Mouse (Mus musculus): Measurements from ENCODE around the gene Rbm6. TPM values are rescaled to one million over a fixed set of nuclear protein-coding genes. Genes with fewer than 3 reads are reported as not detected.

Gene Rbm6
- polyA plus RNA-seq, 1 experiment from 2014 or later, result 102 TPM

DNA sequence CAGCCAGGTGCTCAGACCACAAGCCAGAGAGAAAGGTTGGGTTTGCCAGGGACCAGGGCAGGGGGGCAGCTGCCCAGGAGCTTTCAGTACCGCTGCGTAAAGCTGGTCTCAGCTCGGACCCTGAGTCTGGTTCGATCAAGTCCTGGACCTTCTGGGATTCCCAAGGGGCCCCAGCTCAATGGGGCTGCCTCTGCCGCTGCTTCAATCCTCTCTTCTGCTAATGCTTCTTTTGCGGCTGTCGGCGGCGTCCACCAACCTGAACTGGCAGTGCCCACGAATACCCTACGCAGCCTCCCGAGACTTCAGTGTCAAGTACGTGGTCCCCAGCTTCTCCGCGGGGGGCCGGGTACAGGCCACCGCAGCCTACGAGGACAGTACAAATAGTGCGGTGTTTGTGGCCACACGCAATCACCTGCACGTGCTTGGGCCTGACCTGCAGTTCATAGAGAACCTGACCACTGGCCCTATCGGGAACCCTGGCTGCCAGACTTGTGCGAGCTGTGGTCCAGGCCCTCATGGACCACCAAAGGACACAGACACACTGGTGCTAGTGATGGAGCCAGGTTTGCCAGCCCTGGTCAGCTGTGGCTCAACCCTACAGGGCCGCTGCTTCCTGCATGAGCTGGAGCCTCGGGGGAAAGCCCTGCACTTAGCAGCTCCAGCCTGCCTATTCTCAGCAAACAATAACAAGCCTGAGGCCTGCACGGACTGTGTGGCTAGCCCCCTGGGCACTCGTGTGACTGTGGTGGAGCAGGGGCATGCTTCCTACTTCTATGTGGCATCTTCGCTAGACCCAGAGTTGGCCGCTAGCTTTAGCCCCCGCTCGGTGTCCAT, 34.1 kb upstream of the Rbm6 start:
- Histone ChIP-seq H3K36me3 (ENCODE audit: control insufficient read depth, insufficient read depth, low read length) (no peaks in the 10 kb centered on the region; the same call in 1 of the 2 replicates), H3K4me3 (ENCODE audit: low read depth, low read length) (peak overlapping the region; percentile 21; the same call in 1 of the 2 replicates), H3K27me3 (ENCODE audit: control insufficient read depth, insufficient read depth, low read length) (no peaks in the 10 kb centered on the region), H3K4me2 (ENCODE audit: low read depth) (peak overlapping the region; percentile 53), H3K4me1 (ENCODE audit: control insufficient read depth, insufficient read depth, low read length) (peaks cover 7% of the 10 kb centered on the region), H3K27ac (ENCODE audit: low read depth, low read length) (no peak overlapping the region), H3K9me3 (ENCODE audit: control insufficient read depth, low read length) (no peaks in the 10 kb centered on the region), H3K9ac (ENCODE audit: low read length) (peak overlapping the region; percentile 47)
- WGBS, result 48% methylated on average over 31 of the region's 31 CpGs
- DNase-seq (ENCODE audit: low spot score) (no peak), ATAC-seq (ENCODE audit: insufficient read depth, low FRiP score, low TSS enrichment) (no peak)

DNA sequence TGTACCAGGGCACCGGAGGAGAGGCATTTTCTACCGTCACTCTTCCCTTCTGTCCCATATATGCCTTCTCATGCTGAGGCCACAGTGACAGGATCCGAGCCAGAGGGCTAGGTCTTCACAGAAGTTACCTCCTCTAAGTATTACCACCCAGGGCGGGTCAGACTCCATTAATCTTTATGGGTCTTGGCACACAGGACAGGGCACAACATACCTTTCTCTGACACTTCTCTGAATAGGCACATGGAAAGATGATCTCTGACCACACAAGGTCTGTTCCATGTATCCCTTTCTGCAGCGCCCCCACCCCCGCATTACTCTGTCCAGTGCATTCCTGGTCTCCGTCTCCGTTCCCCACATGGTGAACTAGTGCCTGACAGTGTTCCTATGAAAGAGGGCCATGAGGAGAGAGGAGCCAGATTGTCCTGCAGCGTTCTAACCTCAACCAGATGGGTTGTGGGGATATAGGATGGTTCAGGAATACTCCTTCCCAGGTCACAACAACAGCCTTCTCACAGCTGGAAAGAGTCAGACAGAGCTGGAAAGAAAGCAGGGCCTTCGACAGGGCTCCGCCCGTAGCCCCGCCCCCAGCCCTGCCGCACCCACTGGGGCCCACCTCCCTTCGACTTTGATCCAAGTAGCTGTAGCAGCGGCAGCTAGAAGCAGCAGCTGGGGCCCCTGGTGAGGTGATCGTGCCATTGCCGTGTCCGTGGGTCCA, 33.4 kb upstream of the Rbm6 start, which contains the start of gene Mst1r:
Mst1r (plus strand) TSS at position 622 of the 715 bp plus-strand sequence.
- Histone ChIP-seq H3K9me3 (ENCODE audit: control insufficient read depth, low read length) (no peaks in the 10 kb centered on the region), H3K4me3 (ENCODE audit: low read depth, low read length) (peak within 1 kb of the TSS; percentile 21; the same call in 1 of the 2 replicates), H3K4me2 (ENCODE audit: low read depth) (peak within 1 kb of the TSS; percentile 53), H3K4me1 (ENCODE audit: control insufficient read depth, insufficient read depth, low read length) (peaks cover 7% of the 10 kb centered on the region), H3K27me3 (ENCODE audit: control insufficient read depth, insufficient read depth, low read length) (0 out of 2 replicates have a peak, but pooled peaks cover 3% of the 10 kb centered on the region), H3K9ac (ENCODE audit: low read length) (peak within 1 kb of the TSS; percentile 47), H3K27ac (ENCODE audit: low read depth, low read length) (no peak within 1 kb of the TSS), H3K36me3 (ENCODE audit: control insufficient read depth, insufficient read depth, low read length) (no peaks in the 10 kb centered on the region; the same call in 1 of the 2 replicates)
- ATAC-seq (ENCODE audit: insufficient read depth, low FRiP score, low TSS enrichment) (peak; percentile 37; the same call in 1 of the 2 replicates), DNase-seq (ENCODE audit: low spot score) (peak; percentile 66)
- 15% methylated on average over 19 of the region's 19 CpGs for WGBS

GRCm38 (mm10) chr9:107904726-107905125, 31.7 kb upstream of the Rbm6 start:
- no peaks in the 10 kb centered on the region for H3K9me3 ChIP-seq (ENCODE audit: control insufficient read depth, low read length)
- H3K36me3 ChIP-seq (ENCODE audit: control insufficient read depth, insufficient read depth, low read length), result no peaks in the 10 kb centered on the region; the same call in 1 of the 2 replicates
- 9% methylated on average over 4 of the region's 4 CpGs for WGBS
- DNase-seq (ENCODE audit: low spot score) (peak; percentile 90), ATAC-seq (ENCODE audit: insufficient read depth, low FRiP score, low TSS enrichment) (no peak)
- H3K4me3 ChIP-seq (ENCODE audit: low read depth, low read length), result no peak overlapping the region
- no peak overlapping the region for H3K9ac ChIP-seq (ENCODE audit: low read length)
- H3K4me1 ChIP-seq (ENCODE audit: control insufficient read depth, insufficient read depth, low read length), result peaks cover 13% of the 10 kb centered on the region
- no peak overlapping the region for H3K4me2 ChIP-seq (ENCODE audit: low read depth)
- no peak overlapping the region for H3K27ac ChIP-seq (ENCODE audit: low read depth, low read length)
- peaks cover 16% of the 10 kb centered on the region for H3K27me3 ChIP-seq (ENCODE audit: control insufficient read depth, insufficient read depth, low read length)

GRCm38 (mm10) chr9:107901627-107901914, 28.5 kb upstream of the Rbm6 start:
- Histone ChIP-seq H3K9me3 (ENCODE audit: control insufficient read depth, low read length) (no peaks in the 10 kb centered on the region), H3K4me1 (ENCODE audit: control insufficient read depth, insufficient read depth, low read length) (peaks cover 6% of the 10 kb centered on the region; the same call in 1 of the 2 replicates), H3K9ac (ENCODE audit: low read length) (no peak overlapping the region), H3K4me2 (ENCODE audit: low read depth) (peak overlapping the region; percentile 52), H3K36me3 (ENCODE audit: control insufficient read depth, insufficient read depth, low read length) (no peaks in the 10 kb centered on the region; the same call in 1 of the 2 replicates), H3K4me3 (ENCODE audit: low read depth, low read length) (peak overlapping the region; percentile 24; the same call in 1 of the 2 replicates), H3K27me3 (ENCODE audit: control insufficient read depth, insufficient read depth, low read length) (peaks cover 16% of the 10 kb centered on the region), H3K27ac (ENCODE audit: low read depth, low read length) (no peak overlapping the region)
- no peak for ATAC-seq (ENCODE audit: insufficient read depth, low FRiP score, low TSS enrichment)
- no peak for DNase-seq (ENCODE audit: low spot score)
- WGBS, result 11% methylated on average over 17 of the region's 17 CpGs

- WGBS, result 3% methylated on average over 44 of the region's 44 CpGs
- DNase-seq (ENCODE audit: low spot score), result peak; percentile 84
- Histone ChIP-seq H3K27ac (ENCODE audit: low read depth, low read length) (no peak overlapping the region), H3K4me3 (ENCODE audit: low read depth, low read length) (peak overlapping the region; percentile 24), H3K36me3 (ENCODE audit: control insufficient read depth, insufficient read depth, low read length) (no peaks in the 10 kb centered on the region; the same call in 1 of the 2 replicates), H3K4me2 (ENCODE audit: low read depth) (peak overlapping the region; percentile 52), H3K9me3 (ENCODE audit: control insufficient read depth, low read length) (no peaks in the 10 kb centered on the region), H3K4me1 (ENCODE audit: control insufficient read depth, insufficient read depth, low read length) (peaks cover 6% of the 10 kb centered on the region; the same call in 1 of the 2 replicates), H3K9ac (ENCODE audit: low read length) (peak overlapping the region; percentile 53), H3K27me3 (ENCODE audit: control insufficient read depth, insufficient read depth, low read length) (peaks cover 16% of the 10 kb centered on the region)
- ATAC-seq (ENCODE audit: insufficient read depth, low FRiP score, low TSS enrichment), result no peak
Measured at GRCm38 (mm10) chr9:107900840-107901626, 28.0 kb upstream of the Rbm6 start.

GRCm38 (mm10) chr9:107899855-107900254, 26.8 kb upstream of the Rbm6 start:
- Histone ChIP-seq H3K4me1 (ENCODE audit: control insufficient read depth, insufficient read depth, low read length) (peaks cover 6% of the 10 kb centered on the region; the same call in 1 of the 2 replicates), H3K9ac (ENCODE audit: low read length) (no peak overlapping the region), H3K9me3 (ENCODE audit: control insufficient read depth, low read length) (no peaks in the 10 kb centered on the region), H3K4me2 (ENCODE audit: low read depth) (no peak overlapping the region), H3K36me3 (ENCODE audit: control insufficient read depth, insufficient read depth, low read length) (no peaks in the 10 kb centered on the region; the same call in 1 of the 2 replicates), H3K4me3 (ENCODE audit: low read depth, low read length) (no peak overlapping the region), H3K27ac (ENCODE audit: low read depth, low read length) (no peak overlapping the region), H3K27me3 (ENCODE audit: control insufficient read depth, insufficient read depth, low read length) (peaks cover 16% of the 10 kb centered on the region)
- 79% methylated on average over 12 of the region's 12 CpGs for WGBS
- DNase-seq (ENCODE audit: low spot score) (no peak), ATAC-seq (ENCODE audit: insufficient read depth, low FRiP score, low TSS enrichment) (no peak)

GRCm38 (mm10) chr9:107898563-107898962, 25.5 kb upstream of the Rbm6 start:
- DNase-seq (ENCODE audit: low spot score) (no peak), ATAC-seq (ENCODE audit: insufficient read depth, low FRiP score, low TSS enrichment) (no peak)
- Histone ChIP-seq H3K4me3 (ENCODE audit: low read depth, low read length) (no peak overlapping the region), H3K4me2 (ENCODE audit: low read depth) (no peak overlapping the region), H3K9me3 (ENCODE audit: control insufficient read depth, low read length) (no peaks in the 10 kb centered on the region), H3K4me1 (ENCODE audit: control insufficient read depth, insufficient read depth, low read length) (peaks cover 6% of the 10 kb centered on the region; the same call in 1 of the 2 replicates), H3K36me3 (ENCODE audit: control insufficient read depth, insufficient read depth, low read length) (no peaks in the 10 kb centered on the region; the same call in 1 of the 2 replicates), H3K27ac (ENCODE audit: low read depth, low read length) (no peak overlapping the region), H3K27me3 (ENCODE audit: control insufficient read depth, insufficient read depth, low read length) (peaks cover 16% of the 10 kb centered on the region), H3K9ac (ENCODE audit: low read length) (no peak overlapping the region)
- WGBS, result 86% methylated on average over 10 of the region's 10 CpGs

DNA sequence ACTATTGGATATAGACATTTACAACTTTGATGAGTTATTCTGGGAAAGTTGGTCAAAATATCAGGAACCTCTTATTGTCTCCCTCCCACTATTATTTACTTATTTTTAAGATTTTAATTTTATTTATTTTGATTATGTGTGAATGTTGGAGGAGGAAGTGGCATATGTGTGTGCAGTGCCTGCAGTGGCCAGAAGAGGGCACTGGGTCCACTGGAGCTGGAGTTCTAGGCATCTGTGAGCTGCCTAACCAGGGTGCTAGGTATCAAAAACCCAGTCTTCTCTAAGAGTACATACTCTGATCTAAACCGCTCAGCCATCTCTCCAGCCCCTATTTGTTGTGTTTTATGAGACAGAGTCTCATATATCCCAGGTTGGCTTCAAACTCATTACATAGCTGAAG, 18.0 kb upstream of the Rbm6 start:
- H3K4me3 ChIP-seq (ENCODE audit: low read depth, low read length), result no peak overlapping the region
- H3K9ac ChIP-seq (ENCODE audit: low read length), result no peak overlapping the region
- H3K36me3 ChIP-seq (ENCODE audit: control insufficient read depth, insufficient read depth, low read length), result no peaks in the 10 kb centered on the region
- H3K4me1 ChIP-seq (ENCODE audit: control insufficient read depth, insufficient read depth, low read length), result peaks cover 4% of the 10 kb centered on the region; the same call in 1 of the 2 replicates
- no peak for ATAC-seq (ENCODE audit: insufficient read depth, low FRiP score, low TSS enrichment)
- H3K4me2 ChIP-seq (ENCODE audit: low read depth), result no peak overlapping the region
- 0 out of 2 replicates have a peak, but pooled peaks cover 3% of the 10 kb centered on the region for H3K27me3 ChIP-seq (ENCODE audit: control insufficient read depth, insufficient read depth, low read length)
- DNase-seq (ENCODE audit: low spot score), result no peak
- H3K9me3 ChIP-seq (ENCODE audit: control insufficient read depth, low read length), result no peaks in the 10 kb centered on the region
- H3K27ac ChIP-seq (ENCODE audit: low read depth, low read length), result no peak overlapping the region
- 97% methylated on average over 1 of the region's 1 CpGs for WGBS

Data from neural tube, embryonic 11.5 days (tissue).